Mouse (Mus musculus) frontal cortex, adult (tissue): Measurements from ENCODE around the gene Engase.

Experiments
- ATAC-seq: cut with Nextera tagmentation; 2 replicates; pipeline ENCODE4 v1.9.2; 2017; ENCODE audit warnings: mild to moderate bottlenecking, moderate library complexity, mixed read lengths; ENCODE audit not compliant: low TSS enrichment

Engase gene

DNA sequence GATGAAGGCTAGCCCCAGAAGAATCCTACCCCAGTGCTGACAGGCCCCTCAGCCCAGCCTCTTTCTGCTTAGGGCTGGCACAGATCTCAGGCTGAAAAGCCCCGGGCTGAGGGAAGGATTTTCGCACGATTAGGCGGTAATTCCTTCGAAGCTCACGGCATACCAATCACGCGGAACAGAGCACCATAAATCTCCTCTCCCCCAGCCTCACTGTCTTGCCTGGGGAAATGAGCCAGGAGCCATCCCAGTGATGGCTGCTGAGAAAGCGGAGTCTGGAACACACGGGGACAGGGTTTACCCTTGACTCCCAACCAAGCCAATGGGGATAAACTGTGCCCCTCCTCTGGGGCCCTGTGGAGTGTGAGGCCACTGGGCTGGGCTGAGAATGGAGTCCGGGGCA is 48.4 kb downstream of the Engase start:
- ATAC-seq = no peak

DNA sequence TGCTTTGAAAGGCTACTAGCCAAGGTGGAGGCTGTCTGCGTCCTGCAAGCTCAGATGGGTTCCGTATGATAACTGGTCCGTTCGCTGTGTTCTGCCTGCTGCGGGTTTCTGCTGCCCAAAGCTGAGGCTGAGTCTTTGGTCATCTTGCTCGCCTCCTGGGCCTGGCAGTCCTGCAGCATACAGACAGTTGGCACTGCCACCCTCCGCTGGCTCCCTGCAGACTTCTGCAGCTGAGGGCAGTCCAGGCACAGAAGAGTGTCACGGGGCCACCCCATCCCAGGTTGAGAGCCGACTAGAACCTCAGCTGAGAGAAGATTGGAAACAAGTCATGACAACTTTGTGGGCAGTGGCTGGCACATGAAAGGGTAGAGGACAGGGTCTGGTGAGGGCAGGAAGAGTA is 52.1 kb downstream of the Engase start:
- no peak for ATAC-seq

DNA sequence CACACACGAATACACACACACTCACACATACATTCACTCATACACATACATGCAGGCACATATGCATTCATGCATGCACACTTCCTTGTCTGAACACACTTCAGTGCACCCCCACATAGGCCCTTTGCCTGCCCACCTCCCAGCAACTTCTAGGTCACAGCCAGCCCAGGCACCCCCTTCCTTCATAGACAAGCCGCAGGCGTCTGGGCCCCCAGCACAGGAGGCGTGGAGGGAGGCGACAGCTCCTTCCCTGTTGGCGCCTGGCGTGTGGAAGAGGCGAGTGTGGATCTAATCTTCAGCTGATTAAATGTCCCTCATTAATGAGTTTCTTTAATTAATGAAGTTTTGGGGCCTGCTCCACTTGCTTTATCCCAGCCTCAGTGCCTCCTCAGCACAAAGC is 53.7 kb downstream of the Engase start:
- ATAC-seq = no peak

DNA sequence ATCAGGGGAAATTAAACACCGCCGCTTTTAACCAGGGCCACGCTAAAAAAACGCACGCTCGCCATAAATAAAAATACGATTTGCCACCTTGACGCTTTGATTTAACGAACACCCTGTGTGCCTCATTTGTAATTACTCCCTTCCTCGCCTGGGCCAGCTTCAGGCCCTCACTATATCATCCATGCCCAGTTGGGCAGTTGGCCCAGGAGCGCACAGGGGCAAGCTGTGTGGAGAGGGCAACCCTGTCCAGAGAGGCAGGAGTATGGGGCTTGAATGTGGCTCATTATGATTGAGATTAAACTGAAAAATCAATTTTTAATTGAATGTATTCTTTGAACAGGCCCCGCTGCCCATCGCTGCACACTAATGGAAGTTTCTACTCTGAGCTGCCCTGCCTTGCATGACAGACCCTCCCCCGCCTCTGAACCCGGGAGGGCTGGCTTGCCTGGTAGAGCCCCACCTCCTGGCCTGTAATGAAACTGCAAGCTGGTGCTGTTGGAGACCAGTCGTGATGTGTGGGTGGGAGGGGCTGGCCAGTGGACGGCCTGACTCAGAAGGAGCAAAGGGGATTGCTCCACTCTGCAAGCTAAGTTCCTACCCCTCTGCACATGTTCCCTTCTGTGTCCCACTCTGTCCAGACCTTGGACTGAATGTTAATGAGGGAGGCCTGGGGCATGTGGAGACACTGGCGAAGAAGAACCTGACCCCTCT is 57.9 kb downstream of the Engase start:
- no peak for ATAC-seq

DNA sequence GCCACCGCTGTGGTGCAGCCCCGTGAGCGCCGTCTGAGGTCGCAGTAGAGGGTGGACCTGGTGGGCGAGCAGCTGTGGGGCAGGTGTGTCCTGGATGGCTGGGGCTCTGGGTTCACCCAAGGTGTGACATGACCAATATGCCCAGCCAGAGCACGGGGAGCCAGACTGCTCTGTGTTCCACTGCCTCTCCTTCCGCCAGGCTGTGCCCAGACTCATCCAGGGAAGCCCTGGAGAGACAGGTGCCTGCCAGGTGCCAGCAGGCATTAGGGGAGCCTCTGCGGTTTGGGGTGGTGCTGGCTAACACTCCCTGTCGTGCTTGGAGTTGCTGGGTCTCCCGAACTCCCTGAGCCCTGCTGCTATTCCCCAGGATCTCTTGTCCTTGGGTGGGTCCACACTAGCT is 61.4 kb downstream of the Engase start:
- ATAC-seq = no peak
